Mouse (Mus musculus) layer of hippocampus, postnatal 10 days (tissue): ENCODE measurements around the gene Gpr139. TPM values are rescaled to one million over a fixed set of nuclear protein-coding genes. Genes with fewer than 3 reads are reported as not detected.

Source experiments
- DNase-seq, 2 experiments: peaks; one replicate each; pipeline ENCODE4 v3.0.0; 2021; ENCODE audit warnings: low spot score in 2 of 2
- long read RNA-seq: library from polyadenylated mRNA; stranded (forward); transcript quantifications from one replicate; pipeline ENCODE4 v2.0.0, GENCODE M21; 2023
- total RNA-seq, 2 experiments: library from RNA; stranded (reverse); gene quantifications; 2 replicates each; pipeline ENCODE4 v1.2.3; 2021

Gpr139 gene
- 1 to 10 TPM; 8.8 to 9.0 TPM for total RNA-seq
- long read RNA-seq, full-length matches to known transcripts, result 3 of 3 reads
- long read RNA-seq, partial matches to known transcripts, result 0 of 3 reads
- long read RNA-seq, other reads (novel, unspliced or antisense), result 0 of 3 reads

- DNase-seq, result peak; percentile 65 to 77
These were observed at the start of gene Gpr139 for GRCm38 (mm10) chr7:119184341-119185143. Gpr139 (minus strand) TSS chr7:119184603.

GRCm38 (mm10) chr7:119230971-119231370, 46.6 kb upstream of the Gpr139 start:
- DNase-seq, result no peak

GRCm38 (mm10) chr7:119222706-119223105, 38.3 kb upstream of the Gpr139 start:
- DNase-seq, result no peak

GRCm38 (mm10) chr7:119219121-119219520, 34.7 kb upstream of the Gpr139 start:
- no peak for DNase-seq

- no peak for DNase-seq
These were observed 22.8 kb upstream of the Gpr139 start for GRCm38 (mm10) chr7:119207251-119207650.

- DNase-seq, result peak; percentile 73 to 77
These were observed 2.0 kb upstream of the Gpr139 start for GRCm38 (mm10) chr7:119186374-119186773.

GRCm38 (mm10) chr7:119185181-119185940, 958 bp upstream of the Gpr139 start:
- peak; percentile 22 to 31 for DNase-seq

GRCm38 (mm10) chr7:119181053-119181452, 3.4 kb downstream of the Gpr139 start:
- DNase-seq, result no peak

GRCm38 (mm10) chr7:119160015-119160414, 24.4 kb downstream of the Gpr139 start:
- no peak for DNase-seq

- DNase-seq, result no peak
These were observed 72.6 kb downstream of the Gpr139 start for GRCm38 (mm10) chr7:119111771-119112170.

- DNase-seq, result no peak
These were observed 78.5 kb downstream of the Gpr139 start for GRCm38 (mm10) chr7:119105878-119106277.

- no peak for DNase-seq
These were observed 87.8 kb downstream of the Gpr139 start for GRCm38 (mm10) chr7:119096583-119096982.

Other genes starting within 250 kb of the Gpr139 start
- 10 to 100 TPM; 43.1 to 44.1 TPM for gene Gprc5b, start 189.4 kb downstream of the Gpr139 start, total RNA-seq